Mouse (Mus musculus) forebrain, embryonic 15.5 days (tissue): ENCODE measurements around the gene Ushbp1. TPM values are rescaled to one million over a fixed set of nuclear protein-coding genes. Genes with fewer than 3 reads are reported as not detected.

Experiments
- ATAC-seq: fragments of 200-750 bp; cut with Nextera tagmentation; replicated peaks from 2 replicates; pipeline ENCODE4 v1.8.0; 2017; ENCODE audit warnings: mild to moderate bottlenecking, moderate TSS enrichment, moderate library complexity
- H3K27ac ChIP-seq: fragments of 300-500 bp; sonication (generic); replicated peaks from 2 replicates; pipeline ENCODE4 v1.5.1; 2015; ENCODE audit warnings: mild to moderate bottlenecking, inconsistent platforms
- H3K27me3 ChIP-seq: fragments of 300-500 bp; sonication (generic); 2 replicates; pipeline ENCODE4 v1.6.1; 2015; ENCODE audit warnings: inconsistent platforms
- H3K36me3 ChIP-seq: fragments of 300-500 bp; sonication (generic); 2 replicates; pipeline ENCODE4 v1.6.1; 2015; ENCODE audit warnings: mild to moderate bottlenecking, inconsistent platforms
- H3K4me1 ChIP-seq: fragments of 300-500 bp; sonication (generic); 2 replicates; pipeline ENCODE4 v1.6.1; 2015; ENCODE audit warnings: inconsistent platforms
- H3K4me2 ChIP-seq: fragments of 300-500 bp; sonication (generic); replicated peaks from 2 replicates; pipeline ENCODE4 v1.6.1; 2015; ENCODE audit warnings: mild to moderate bottlenecking, inconsistent platforms
- H3K4me3 ChIP-seq: fragments of 300-500 bp; sonication (generic); 2 replicates; pipeline ENCODE4 v1.5.1; 2015; ENCODE audit warnings: mild to moderate bottlenecking, inconsistent platforms
- H3K9ac ChIP-seq: fragments of 300-500 bp; sonication (generic); replicated peaks from 2 replicates; pipeline ENCODE4 v1.6.1; 2015; ENCODE audit warnings: mild to moderate bottlenecking, inconsistent platforms
- H3K9me3 ChIP-seq: fragments of 300-500 bp; sonication (generic); 2 replicates; pipeline ENCODE4 v1.6.1; 2016; ENCODE audit warnings: inconsistent platforms
- WGBS: fragments of 180-500 bp; shearing (Covaris S2); methylation state at CpG from one replicate; pipeline ENCODE4 v1.1.7; 2015; ENCODE audit warnings: mixed read lengths; 5-methylcytosine and 5-hydroxymethylcytosine counted together
- polyA plus RNA-seq: library from polyadenylated mRNA; unstranded; fragments of >200 nt; fragmentation: Nextera tagmentation; extraction: Ambion mirVana; gene quantifications from 2 replicates; pipeline ENCODE4 v1.2.1, GENCODE M21; 2015

The Ushbp1 gene
- polyA plus RNA-seq, 1 experiment from 2014 or later: 5.5 TPM

DNA sequence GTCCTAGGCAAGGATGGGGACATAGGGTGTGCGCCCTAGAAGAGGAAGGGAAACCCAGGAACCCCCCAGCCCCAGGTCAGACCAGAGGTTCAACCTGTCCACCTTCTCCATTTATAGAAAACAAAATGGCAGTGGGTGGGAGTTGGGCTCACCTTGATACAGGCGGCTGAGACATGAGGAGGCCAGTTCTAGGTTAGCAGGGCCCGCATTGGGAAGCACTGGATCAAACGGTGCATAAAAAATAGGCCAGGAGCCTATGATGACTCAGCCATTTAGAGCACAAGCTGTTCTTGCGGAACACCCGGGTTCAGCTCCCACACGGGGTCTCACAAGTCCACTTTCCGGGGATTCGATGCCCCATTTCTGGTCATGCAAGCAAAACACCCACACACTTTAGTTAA, 9.3 kb upstream of the Ushbp1 start:
- no peak overlapping the region for H3K27ac ChIP-seq
- no peak overlapping the region for H3K4me3 ChIP-seq

DNA sequence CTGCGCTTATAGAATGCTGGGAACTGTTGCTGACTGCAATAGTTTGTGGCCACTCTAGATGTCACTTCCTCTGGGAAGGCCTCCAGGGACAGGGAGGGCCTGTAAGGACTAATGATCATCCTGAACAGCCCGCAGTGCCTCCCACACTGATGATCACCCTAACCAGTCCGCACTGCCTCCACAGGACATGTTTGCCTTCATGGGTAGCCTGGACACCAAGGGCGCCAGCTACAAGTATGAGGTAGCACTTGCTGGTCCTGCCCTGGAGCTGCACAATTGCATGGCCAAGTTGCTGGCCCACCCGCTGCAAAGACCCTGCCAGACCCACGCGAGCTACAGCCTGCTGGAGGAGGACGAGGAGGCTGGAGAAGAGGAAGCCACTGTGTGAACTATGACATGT, 8.4 kb upstream of the Ushbp1 start:
- Histone ChIP-seq H3K27ac (no peak overlapping the region), H3K4me3 (no peak overlapping the region), H3K9ac (no peak overlapping the region), H3K4me2 (no peak overlapping the region), H3K9me3 (no peaks in the 10 kb centered on the region), H3K36me3 (peaks cover 10% of the 10 kb centered on the region; the same call in 1 of the 2 replicates), H3K27me3 (no peaks in the 10 kb centered on the region), H3K4me1 (peaks cover 19% of the 10 kb centered on the region)
- WGBS: 90% methylated on average over 8 of the region's 8 CpGs
- no peak for ATAC-seq

More for the DNA sequence above, 9.3 kb upstream of the Ushbp1 start:
- no peaks in the 10 kb centered on the region for H3K27me3 ChIP-seq
- no peaks in the 10 kb centered on the region for H3K9me3 ChIP-seq
- no peak overlapping the region for H3K4me2 ChIP-seq
- H3K9ac ChIP-seq: no peak overlapping the region
- 85% methylated on average over 9 of the region's 9 CpGs for WGBS
- peaks cover 6% of the 10 kb centered on the region; the same call in 1 of the 2 replicates for H3K36me3 ChIP-seq
- ATAC-seq: no peak
- H3K4me1 ChIP-seq: peaks cover 19% of the 10 kb centered on the region

DNA sequence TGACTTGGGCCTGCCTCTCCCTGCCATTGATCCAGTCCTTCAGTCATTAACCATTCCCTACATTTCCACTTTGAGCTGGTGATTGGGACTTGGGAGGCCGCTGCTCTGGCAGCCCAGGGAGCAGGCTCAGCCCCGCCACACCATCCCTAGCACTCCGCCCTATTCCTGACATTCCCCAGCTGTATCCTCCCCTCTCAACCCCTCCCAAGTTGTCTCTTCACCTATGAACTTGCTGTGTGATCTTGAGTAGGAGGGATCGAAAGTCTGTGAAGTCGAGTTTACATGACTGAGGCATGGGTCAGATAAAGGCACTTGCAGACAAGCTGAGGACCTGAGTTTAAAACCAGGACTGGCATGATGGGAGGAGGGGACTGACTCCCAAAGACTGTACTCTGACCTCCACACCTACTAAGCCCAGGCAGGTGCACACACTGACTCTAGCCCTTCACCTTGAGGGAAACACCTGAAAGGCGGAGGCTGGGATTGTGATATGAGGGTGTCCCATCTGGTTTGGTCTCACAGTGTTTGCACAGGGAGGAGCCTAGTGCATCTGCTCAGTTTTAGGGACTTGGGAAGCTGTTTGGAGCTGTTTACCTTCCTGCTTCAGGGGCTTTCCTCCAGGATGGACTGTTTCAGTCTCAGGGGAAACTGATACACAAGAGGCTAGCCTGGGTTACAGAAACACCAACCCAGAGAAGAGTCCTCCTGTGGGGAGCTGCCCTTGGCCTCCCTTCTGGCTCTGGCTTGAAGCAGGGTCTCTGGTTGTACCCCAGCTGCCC, 7.7 kb upstream of the Ushbp1 start:
- H3K27ac ChIP-seq: no peak overlapping the region
- WGBS: 94% methylated on average over 6 of the region's 6 CpGs
- no peak overlapping the region for H3K9ac ChIP-seq
- H3K4me2 ChIP-seq: no peak overlapping the region
- no peak overlapping the region for H3K4me3 ChIP-seq
- H3K9me3 ChIP-seq: no peaks in the 10 kb centered on the region
- H3K4me1 ChIP-seq: peaks cover 19% of the 10 kb centered on the region
- peaks cover 13% of the 10 kb centered on the region for H3K36me3 ChIP-seq
- no peak for ATAC-seq
- H3K27me3 ChIP-seq: no peaks in the 10 kb centered on the region

DNA sequence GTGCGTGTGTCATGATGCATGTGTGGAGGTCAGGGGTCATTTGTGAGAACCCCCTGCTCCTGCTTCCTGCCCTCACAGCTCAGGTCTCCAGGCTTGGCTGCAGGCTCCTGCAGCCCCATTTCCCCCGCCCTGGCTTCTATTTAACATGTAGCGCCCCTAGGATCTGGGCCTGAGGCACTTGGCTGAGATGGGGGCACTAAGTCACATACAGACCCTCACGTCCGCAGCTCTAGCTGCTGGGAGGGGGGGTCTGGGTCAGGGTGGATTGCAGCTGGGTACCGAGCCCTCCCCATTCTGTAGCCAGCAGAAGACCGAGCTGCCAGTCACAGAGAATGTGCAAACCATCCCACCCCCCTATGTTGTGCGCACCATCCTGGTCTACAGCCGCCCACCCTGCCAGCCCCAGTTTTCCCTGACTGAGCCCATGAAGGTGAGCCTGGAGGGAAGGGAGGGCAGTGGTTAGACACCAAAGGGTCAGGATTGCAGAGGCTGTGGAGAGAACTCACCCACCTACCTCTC, 6.9 kb upstream of the Ushbp1 start:
- no peak overlapping the region for H3K9ac ChIP-seq
- H3K9me3 ChIP-seq: no peaks in the 10 kb centered on the region
- peaks cover 23% of the 10 kb centered on the region for H3K4me1 ChIP-seq
- peaks cover 16% of the 10 kb centered on the region for H3K36me3 ChIP-seq
- ATAC-seq: no peak
- no peaks in the 10 kb centered on the region for H3K27me3 ChIP-seq
- no peak overlapping the region for H3K4me2 ChIP-seq
- H3K27ac ChIP-seq: no peak overlapping the region
- H3K4me3 ChIP-seq: no peak overlapping the region
- WGBS: 85% methylated on average over 9 of the region's 9 CpGs

DNA sequence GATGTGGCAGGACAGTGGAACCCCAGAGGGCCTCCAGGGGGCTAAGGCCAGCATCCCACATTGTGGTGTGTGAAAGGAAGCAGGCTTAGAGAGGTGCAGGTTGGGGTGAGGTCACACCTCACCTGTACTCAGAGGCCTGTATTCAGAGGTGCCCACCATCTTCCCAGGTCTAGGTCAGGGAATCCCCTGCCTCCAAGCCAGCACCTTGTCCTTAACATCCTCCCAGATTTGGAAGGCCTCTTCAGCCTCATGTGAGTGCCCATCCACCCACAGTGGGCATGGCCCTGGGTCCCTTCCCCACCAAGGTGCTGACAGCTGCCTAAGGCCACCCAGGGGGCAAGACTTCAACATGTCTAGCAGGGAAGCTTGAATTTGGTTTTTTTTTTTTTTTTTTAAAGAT, 5.9 kb upstream of the Ushbp1 start:
- Histone ChIP-seq H3K4me1 (peaks cover 19% of the 10 kb centered on the region), H3K27me3 (no peaks in the 10 kb centered on the region), H3K9ac (no peak overlapping the region), H3K36me3 (peaks cover 16% of the 10 kb centered on the region), H3K4me2 (no peak overlapping the region), H3K27ac (no peak overlapping the region), H3K4me3 (no peak overlapping the region), H3K9me3 (no peaks in the 10 kb centered on the region)
- no peak for ATAC-seq

DNA sequence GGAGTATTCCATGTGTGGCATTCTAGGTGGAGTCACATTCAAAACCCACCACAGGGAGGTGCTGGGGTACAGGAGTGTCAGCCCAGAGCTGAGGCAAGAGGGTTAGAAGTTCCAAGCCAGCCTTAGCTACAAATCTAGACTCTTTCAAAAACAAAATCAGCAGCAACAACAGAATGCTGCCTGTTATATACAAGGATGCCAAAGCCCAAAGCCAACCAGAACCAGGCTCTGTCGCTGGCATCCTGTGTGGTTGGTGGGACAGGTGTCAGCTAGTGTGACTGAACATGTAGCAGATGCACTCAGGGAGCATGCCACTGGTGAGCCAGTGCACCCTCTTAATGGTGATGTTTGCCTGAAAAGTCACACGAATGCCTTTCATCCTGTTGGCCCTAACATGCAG, 5.2 kb upstream of the Ushbp1 start:
- Histone ChIP-seq H3K4me2 (no peak overlapping the region), H3K4me3 (no peak overlapping the region), H3K4me1 (peaks cover 17% of the 10 kb centered on the region), H3K27me3 (no peaks in the 10 kb centered on the region), H3K9ac (no peak overlapping the region), H3K9me3 (no peaks in the 10 kb centered on the region), H3K36me3 (peaks cover 16% of the 10 kb centered on the region), H3K27ac (no peak overlapping the region)
- whole genome bisulfite sequencing: 90% methylated on average over 2 of the region's 2 CpGs
- ATAC-seq: no peak

DNA sequence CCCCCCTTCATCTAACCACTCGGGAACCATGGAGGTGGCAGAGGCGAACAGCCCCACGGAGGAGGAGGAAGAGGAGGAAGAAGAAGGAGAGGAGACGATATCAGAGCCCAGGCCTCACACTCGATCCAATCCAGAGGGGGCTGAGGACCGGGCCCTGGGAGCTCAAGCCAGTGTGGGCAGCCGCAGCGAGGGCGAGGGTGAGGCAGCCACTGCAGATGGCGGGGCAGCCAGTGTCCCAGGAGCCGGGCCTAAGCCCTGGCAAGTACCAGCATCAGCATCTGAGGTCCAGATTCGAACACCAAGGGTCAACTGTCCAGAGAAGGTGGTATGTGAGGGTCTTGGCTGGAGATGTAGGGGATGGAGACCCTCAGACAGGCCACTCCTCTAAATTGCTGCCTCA, 2.1 kb upstream of the Ushbp1 start:
- H3K9ac ChIP-seq: 0 out of 2 replicates have a peak overlapping the region, but pooled peaks have one; percentile 4
- peak overlapping the region; percentile 68 for H3K4me3 ChIP-seq
- 89% methylated on average over 12 of the region's 12 CpGs for WGBS

DNA sequence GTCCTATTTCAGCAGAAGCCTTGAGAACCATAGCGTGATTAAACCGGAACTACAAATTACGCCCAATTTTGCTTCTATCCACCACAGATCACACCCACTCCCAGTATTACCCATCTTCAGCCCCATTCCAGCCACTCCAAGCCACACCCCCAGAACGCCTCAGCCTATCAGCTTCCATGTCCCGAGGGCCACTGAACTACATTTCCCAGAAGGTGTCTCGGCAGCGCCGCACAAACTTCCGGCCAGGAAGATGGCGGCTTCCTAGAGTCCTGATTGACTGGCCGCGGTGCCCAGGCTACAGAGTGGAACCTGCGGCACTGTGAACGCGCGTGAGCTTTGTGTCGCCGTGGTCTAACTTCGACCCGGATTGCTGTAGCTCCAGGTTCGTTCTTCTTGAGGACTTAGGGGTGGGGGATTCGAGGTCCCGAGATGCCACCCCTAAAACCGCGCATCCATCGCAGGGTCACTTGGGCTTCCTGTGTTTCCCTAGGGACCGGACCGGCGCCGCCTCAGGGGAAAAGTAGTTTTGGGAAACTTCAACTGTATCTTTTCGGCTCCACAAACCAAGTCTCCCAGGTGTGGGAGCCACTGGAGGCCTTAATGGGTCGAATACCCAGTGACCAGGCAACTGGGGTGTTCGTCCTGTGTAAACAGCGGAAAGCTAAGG, 1.2 kb upstream of the Ushbp1 start, which contains the start of gene Babam1:
Gene Babam1, plus strand, starts transcription at position 223 of the 667 bp plus-strand sequence.
- H3K4me3 ChIP-seq: peak within 1 kb of the TSS; percentile 68
- no peaks in the 10 kb centered on the region for H3K9me3 ChIP-seq
- peak within 1 kb of the TSS; percentile 78 for H3K4me2 ChIP-seq
- H3K9ac ChIP-seq: peak within 1 kb of the TSS; percentile 65
- under 1% methylated on average over 34 of the region's 34 CpGs for WGBS
- H3K27ac ChIP-seq: peak within 1 kb of the TSS; percentile 76
- peak; percentile 99 for ATAC-seq
- no peaks in the 10 kb centered on the region for H3K27me3 ChIP-seq
- H3K36me3 ChIP-seq: peaks cover 16% of the 10 kb centered on the region
- peaks cover 17% of the 10 kb centered on the region for H3K4me1 ChIP-seq

More for the DNA sequence above, 2.1 kb upstream of the Ushbp1 start:
- no peaks in the 10 kb centered on the region for H3K27me3 ChIP-seq
- ATAC-seq: no peak
- H3K27ac ChIP-seq: no peak overlapping the region
- H3K36me3 ChIP-seq: peaks cover 16% of the 10 kb centered on the region
- peak overlapping the region; percentile 78 for H3K4me2 ChIP-seq
- peaks cover 17% of the 10 kb centered on the region for H3K4me1 ChIP-seq
- H3K9me3 ChIP-seq: no peaks in the 10 kb centered on the region

DNA sequence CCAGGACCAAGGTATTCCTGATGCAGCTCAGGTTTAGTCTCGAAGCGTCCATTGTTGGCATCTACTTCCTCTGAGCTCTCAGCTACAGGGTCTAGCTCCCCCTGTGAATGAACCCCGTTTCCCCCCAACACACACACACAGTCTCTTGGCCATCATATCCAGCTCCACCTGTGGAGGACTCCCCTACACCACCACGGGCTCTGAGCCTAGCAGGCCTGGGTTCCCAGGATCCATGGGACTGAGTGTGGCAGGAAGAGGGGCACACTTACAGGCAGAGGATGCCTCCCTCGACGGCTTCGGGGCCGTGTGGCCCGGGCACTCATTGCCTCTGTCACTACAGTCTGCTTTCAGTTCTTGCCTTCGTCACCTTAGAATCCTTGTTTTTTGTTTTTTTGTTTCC, 531 bp downstream of the Ushbp1 start:
- Histone ChIP-seq H3K9ac (no peak overlapping the region), H3K4me2 (no peak overlapping the region), H3K36me3 (peaks cover 13% of the 10 kb centered on the region), H3K9me3 (no peaks in the 10 kb centered on the region), H3K27ac (no peak overlapping the region), H3K27me3 (no peaks in the 10 kb centered on the region), H3K4me3 (no peak overlapping the region), H3K4me1 (peaks cover 17% of the 10 kb centered on the region)
- WGBS: 90% methylated on average over 10 of the region's 10 CpGs
- no peak for ATAC-seq

DNA sequence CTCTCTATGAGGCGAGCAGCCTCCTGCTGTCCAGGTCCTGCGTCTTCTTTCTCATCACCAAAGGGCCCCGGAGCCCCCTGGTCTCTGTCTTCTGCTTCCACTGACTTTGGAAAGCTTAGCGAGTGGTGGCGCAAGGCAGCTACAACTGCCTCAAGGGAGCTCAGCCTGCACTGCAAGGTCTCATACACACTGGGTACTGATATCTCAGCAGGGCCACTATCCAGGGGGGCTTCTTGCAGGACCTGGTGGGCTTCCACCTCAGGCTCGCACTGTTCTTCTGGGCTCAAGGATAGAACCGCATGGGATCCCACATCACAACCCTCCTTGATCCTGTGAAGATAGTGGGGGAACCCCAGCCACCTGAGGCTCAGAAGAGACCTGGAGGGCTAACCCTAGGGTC, 1.1 kb downstream of the Ushbp1 start:
- peaks cover 17% of the 10 kb centered on the region for H3K4me1 ChIP-seq
- no peak overlapping the region for H3K27ac ChIP-seq
- no peak for ATAC-seq
- no peak overlapping the region for H3K4me2 ChIP-seq
- H3K36me3 ChIP-seq: peaks cover 10% of the 10 kb centered on the region
- no peak overlapping the region for H3K9ac ChIP-seq
- no peaks in the 10 kb centered on the region for H3K27me3 ChIP-seq
- WGBS: 80% methylated on average over 7 of the region's 7 CpGs
- no peak overlapping the region for H3K4me3 ChIP-seq
- H3K9me3 ChIP-seq: no peaks in the 10 kb centered on the region

DNA sequence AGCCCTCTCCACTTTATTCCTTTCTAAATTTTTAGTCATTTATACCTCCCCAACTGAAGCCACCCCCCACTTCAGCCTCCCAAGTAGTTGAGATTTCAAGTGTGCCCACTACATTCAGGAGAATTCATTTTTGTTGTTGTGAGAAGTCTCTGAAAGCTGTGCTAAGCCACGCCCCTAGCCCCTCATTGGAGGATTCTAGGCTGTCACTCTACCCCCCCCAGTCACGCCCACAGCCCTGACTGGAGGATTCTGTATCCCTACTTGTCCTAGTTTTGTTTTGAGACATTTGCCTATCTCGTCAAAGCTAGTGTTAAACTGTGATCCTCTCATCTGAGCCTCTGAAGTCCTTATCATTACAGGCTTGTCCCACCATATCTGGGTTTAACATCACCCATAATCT, 2.7 kb downstream of the Ushbp1 start:
- ATAC-seq: no peak
- Histone ChIP-seq H3K27me3 (no peaks in the 10 kb centered on the region), H3K9me3 (no peaks in the 10 kb centered on the region), H3K9ac (no peak overlapping the region), H3K27ac (no peak overlapping the region), H3K4me3 (no peak overlapping the region), H3K36me3 (no peaks in the 10 kb centered on the region), H3K4me2 (no peak overlapping the region), H3K4me1 (peaks cover 17% of the 10 kb centered on the region)
- 7% methylated on average over 3 of the region's 3 CpGs for WGBS

DNA sequence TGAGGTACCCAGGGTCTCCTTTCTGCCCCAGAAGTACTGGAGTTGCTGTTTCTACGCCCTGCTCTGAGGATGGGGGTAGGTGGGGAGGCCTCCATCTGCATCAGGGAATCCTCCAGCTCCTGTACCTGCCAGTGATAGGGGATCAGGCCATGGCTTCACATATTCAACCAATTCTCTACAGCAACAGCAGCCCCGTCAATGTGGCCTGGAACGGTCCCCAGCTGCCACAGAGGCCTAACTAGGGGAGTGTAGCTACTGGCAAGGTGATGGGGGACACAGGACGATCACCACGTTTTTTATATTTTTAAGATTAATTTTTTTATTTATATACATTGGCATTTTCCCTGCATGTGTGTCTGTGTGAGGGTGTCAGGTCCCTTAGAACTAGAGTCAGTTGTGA, 3.2 kb downstream of the Ushbp1 start:
- Histone ChIP-seq H3K9ac (no peak overlapping the region), H3K27ac (no peak overlapping the region), H3K4me1 (peaks cover 12% of the 10 kb centered on the region), H3K4me2 (no peak overlapping the region), H3K9me3 (no peaks in the 10 kb centered on the region), H3K4me3 (no peak overlapping the region), H3K36me3 (no peaks in the 10 kb centered on the region), H3K27me3 (no peaks in the 10 kb centered on the region)
- WGBS: 70% methylated on average over 5 of the region's 5 CpGs
- no peak for ATAC-seq
